Mouse (Mus musculus): ENCODE measurements around the gene Atp6v0a4.

DNA sequence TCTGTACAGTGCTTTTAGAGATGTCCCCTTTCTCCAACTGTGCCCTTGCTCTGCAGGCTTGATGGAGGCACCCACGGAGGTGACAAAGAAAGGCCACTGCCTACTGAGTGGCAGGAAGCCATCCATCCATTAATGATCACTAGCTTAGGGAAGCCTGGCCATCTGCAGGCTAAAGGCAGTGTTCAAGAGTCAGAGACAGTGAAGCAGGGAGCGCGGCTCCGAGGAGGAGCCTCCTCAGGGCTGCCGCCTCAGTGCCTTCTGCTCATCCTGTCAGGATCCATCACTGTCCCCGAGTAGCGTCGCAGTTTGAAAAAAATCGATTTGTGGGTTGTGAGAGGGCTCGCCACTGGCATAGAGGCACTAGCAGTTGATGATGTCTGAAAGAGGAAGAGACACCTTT lies 24.2 kb upstream of the Atp6v0a4 start:
- TF ChIP-seq CTCF (IDR thresholded peaks at IDR 0.05; ENCODE audit: borderline replicate concordance, extremely low read depth, insufficient read depth, insufficient read length) (no peak), POLR2A (IDR thresholded peaks at IDR 0.05; ENCODE audit: borderline replicate concordance, extremely low read depth, insufficient read depth, insufficient read length, poor library complexity, severe bottlenecking) (no peak)

All from brain, embryonic 14.5 days (tissue).